Mouse (Mus musculus): Measurements from ENCODE around the gene Spcs1. TPM values are rescaled to one million over a fixed set of nuclear protein-coding genes. Genes with fewer than 3 reads are reported as not detected.

The Spcs1 gene
- total and polyA plus RNA-seq, 3 experiments, result 150 to 344 (median 181) TPM

DNA sequence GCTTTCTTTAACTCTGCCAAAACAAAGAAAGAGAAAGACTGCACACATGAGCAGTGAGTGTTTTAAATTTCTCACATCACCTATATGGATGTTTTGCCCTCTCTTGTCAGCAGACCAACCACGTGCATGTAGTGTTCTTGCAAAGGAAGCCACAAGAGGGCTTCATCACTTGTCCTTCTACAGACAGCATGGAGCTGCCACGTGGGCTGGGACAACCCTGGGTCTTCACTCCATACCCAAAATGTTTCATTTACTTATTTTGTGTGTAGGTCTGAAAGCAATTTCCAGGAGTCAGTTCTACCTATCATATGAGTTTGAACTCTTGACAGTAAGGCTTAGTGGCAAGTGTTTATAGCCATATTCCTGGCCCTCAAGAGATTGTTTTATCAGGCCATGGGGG, 16.4 kb upstream of the Spcs1 start:
- Histone ChIP-seq H3K4me1 (ENCODE audit: control insufficient read depth in 1 of 2, insufficient read depth in 2 of 2) (peaks cover 9 to 56% of the 10 kb centered on the region in 2 experiments), H3K79me2 (replicated peaks; ENCODE audit: control insufficient read depth, extremely low read depth, insufficient read depth, poor library complexity, severe bottlenecking) (peaks cover 62% of the 10 kb centered on the region), H3K4me3 (replicated peaks in 1 of 3; ENCODE audit: low read depth in 2 of 3, low read length in 2 of 3, poor library complexity in 1 of 3) (peak overlapping the region; percentile 96 to 99 (median 98)), H3K27ac (ENCODE audit: insufficient read depth, low read depth) (no peak overlapping the region), H3K4me2 (ENCODE audit: insufficient read depth, low read depth, poor library complexity, severe bottlenecking) (peak overlapping the region; percentile 99), H3K9ac (ENCODE audit: insufficient read depth, low read depth) (peak overlapping the region; percentile 98), H3K36me3 (replicated peaks in 1 of 2; ENCODE audit: control insufficient read depth in 1 of 2, insufficient read depth in 1 of 2, low read length in 1 of 2) (peaks cover 40 to 56% of the 10 kb centered on the region in 2 experiments), H3K27me3 (replicated peaks) (no peaks in the 10 kb centered on the region), H3K9me3 (replicated peaks; ENCODE audit: low read length) (no peaks in the 10 kb centered on the region)
- in situ Hi-C loops (cut with MboI; ENCODE audit: low pct_ligation_motif_present, low pct_unique_long_range_greater_than_20kb, low sequenced_read_pairs), result no loop called here
- TF ChIP-seq TCF12 (IDR thresholded peaks at IDR 0.05; ENCODE audit: low read depth, low read length) (0 out of 2 replicates have a peak, but pooled peaks have one; percentile 16), MXI1 (IDR thresholded peaks at IDR 0.05; ENCODE audit: low read depth, low read length) (peak; percentile 100), CHD1 (IDR thresholded peaks at IDR 0.05; ENCODE audit: low read depth, low read length) (0 out of 2 replicates have a peak, but pooled peaks have one; percentile 15), POLR2A (IDR thresholded peaks at IDR 0.05; ENCODE audit: low read depth, low read length) (peak; percentile 42; the same call in 1 of the 2 replicates), JUND (conservative IDR thresholded peaks at IDR 0.05; ENCODE audit: low read depth, low read length) (no peak), CTCF (conservative IDR thresholded peaks at IDR 0.05 in 1 of 2, IDR thresholded peaks at IDR 0.05 in 1 of 2; ENCODE audit: low read depth in 2 of 2, low read length in 2 of 2) (peak in 1 of 2 experiments; percentile 54; a peak in 2 of 4 replicates), GABPA (IDR thresholded peaks at IDR 0.05; ENCODE audit: insufficient replicate concordance, low read depth, low read length) (no peak), NELFE (IDR thresholded peaks at IDR 0.05; ENCODE audit: low read depth, low read length) (0 out of 2 replicates have a peak, but pooled peaks have one; percentile 25), ELF1 (IDR thresholded peaks at IDR 0.05; ENCODE audit: low read depth, low read length) (no peak), HCFC1 (IDR thresholded peaks at IDR 0.05; ENCODE audit: low read depth, low read length) (peak; percentile 38; the same call in 1 of the 2 replicates), SIN3A (IDR thresholded peaks at IDR 0.05; ENCODE audit: low read length) (peak; percentile 97), USF1 (IDR thresholded peaks at IDR 0.05; ENCODE audit: low read depth, low read length) (peak; percentile 42), MYC (IDR thresholded peaks at IDR 0.05; ENCODE audit: low read depth, low read length) (peak; percentile 100), KAT2A (IDR thresholded peaks at IDR 0.05; ENCODE audit: insufficient replicate concordance, low read length) (0 out of 2 replicates have a peak, but pooled peaks have one; percentile 16), USF2 (conservative IDR thresholded peaks at IDR 0.05; ENCODE audit: low read depth, low read length) (peak; percentile 18; the same call in 1 of the 2 replicates), PAX5 (IDR thresholded peaks at IDR 0.05; ENCODE audit: low read length) (no peak), BHLHE40 (IDR thresholded peaks at IDR 0.05; ENCODE audit: low read depth, low read length) (peak; percentile 84), MAX (IDR thresholded peaks at IDR 0.05; ENCODE audit: low read length) (peak; percentile 100), IRF4 (IDR thresholded peaks at IDR 0.05; ENCODE audit: low read depth, low read length) (0 out of 2 replicates have a peak, but pooled peaks have one; percentile 47), TBP (conservative IDR thresholded peaks at IDR 0.05; ENCODE audit: low read depth, low read length) (0 out of 2 replicates have a peak, but pooled peaks have one; percentile 35)
- peak; percentile 78 for DNase-seq (ENCODE audit: extremely low read depth)
- dilution Hi-C loops (cut with MboI; ENCODE audit: extremely low pct_ligation_motif_present, extremely low pct_unique_long_range_greater_than_20kb, low sequenced_read_pairs), result no loop called here

DNA sequence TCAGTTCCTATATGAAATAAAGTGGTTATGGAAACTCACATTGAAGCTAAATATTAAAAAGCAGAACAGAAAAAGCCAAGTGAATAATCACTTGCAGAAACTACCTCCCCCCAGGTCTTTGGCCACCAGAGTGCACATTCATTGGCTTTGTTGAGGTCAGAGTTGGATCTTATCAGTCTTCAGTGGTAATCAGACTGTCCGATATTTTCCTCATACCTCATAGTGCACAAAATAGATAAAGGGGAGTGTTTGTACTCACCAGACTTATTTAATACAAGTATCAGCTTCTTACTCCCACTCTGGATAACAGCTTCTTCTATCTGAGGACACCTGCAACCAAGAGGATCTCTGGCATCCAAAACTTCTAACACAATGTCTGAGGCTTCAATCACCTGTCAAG, 14.6 kb upstream of the Spcs1 start:
- no peak for TF ChIP-seq NRF1 (IDR thresholded peaks at IDR 0.05; ENCODE audit: low read depth, low read length)
- TF ChIP-seq MYC (IDR thresholded peaks at IDR 0.05; ENCODE audit: low read depth, low read length), result no peak
- no peak for TF ChIP-seq MXI1 (IDR thresholded peaks at IDR 0.05; ENCODE audit: low read depth, low read length)
- TF ChIP-seq RCOR1 (conservative IDR thresholded peaks at IDR 0.05; ENCODE audit: low read depth, low read length), result no peak
- no peak for TF ChIP-seq KAT2A (IDR thresholded peaks at IDR 0.05; ENCODE audit: insufficient replicate concordance, low read length)

More for the DNA sequence above, 14.6 kb upstream of the Spcs1 start:
- H3K27me3 ChIP-seq (replicated peaks), result no peaks in the 10 kb centered on the region
- H3K79me2 ChIP-seq (replicated peaks; ENCODE audit: control insufficient read depth, extremely low read depth, insufficient read depth, poor library complexity, severe bottlenecking), result peaks cover 52% of the 10 kb centered on the region
- no peak for DNase-seq (ENCODE audit: extremely low read depth)
- no peak overlapping the region for H3K27ac ChIP-seq (ENCODE audit: insufficient read depth, low read depth)
- dilution Hi-C loops (cut with MboI; ENCODE audit: extremely low pct_ligation_motif_present, extremely low pct_unique_long_range_greater_than_20kb, low sequenced_read_pairs), result no loop called here
- H3K9ac ChIP-seq (ENCODE audit: insufficient read depth, low read depth), result 0 out of 2 replicates have a peak overlapping the region, but pooled peaks have one; percentile 98
- peak overlapping the region; percentile 41 for H3K4me2 ChIP-seq (ENCODE audit: insufficient read depth, low read depth, poor library complexity, severe bottlenecking)
- H3K4me1 ChIP-seq (ENCODE audit: control insufficient read depth in 1 of 2, insufficient read depth in 2 of 2), result peaks cover 9 to 41% of the 10 kb centered on the region in 2 experiments
- H3K9me3 ChIP-seq (replicated peaks; ENCODE audit: low read length), result no peaks in the 10 kb centered on the region
- H3K36me3 ChIP-seq (replicated peaks in 1 of 2; ENCODE audit: control insufficient read depth in 1 of 2, insufficient read depth in 1 of 2, low read length in 1 of 2), result peaks cover 53 to 67% of the 10 kb centered on the region in 2 experiments
- in situ Hi-C loops (cut with MboI; ENCODE audit: low pct_ligation_motif_present, low pct_unique_long_range_greater_than_20kb, low sequenced_read_pairs), result no loop called here
- peak overlapping the region in 1 of 3 experiments; percentile 96 for H3K4me3 ChIP-seq (replicated peaks in 1 of 3; ENCODE audit: low read depth in 2 of 3, low read length in 2 of 3, poor library complexity in 1 of 3)

Measured in CH12.LX (cell line).